Mouse (Mus musculus) testis, adult 2 months (tissue): ENCODE measurements at regions not wholly inside any gene's neighbourhood (a gene's known extent, or its start where the extent isn't known, plus 50 kb on each side); places are given as distances from the start of the nearest gene placed in this dataset.

Source experiments
- H3K27ac ChIP-seq: fragments of 200-500 bp; 2 replicates; pipeline ENCODE4 v1.5.1; 2012; ENCODE audit warnings: low read depth, low read length; ENCODE audit not compliant: control insufficient read depth, insufficient read depth
- H3K27me3 ChIP-seq: fragments of 200-500 bp; 2 replicates; pipeline ENCODE4 v1.6.1; 2012; ENCODE audit warnings: mild to moderate bottlenecking, low read length, moderate library complexity; ENCODE audit not compliant: control insufficient read depth, insufficient read depth
- H3K36me3 ChIP-seq: fragments of 200-500 bp; 2 replicates; pipeline ENCODE4 v1.6.1; 2012; ENCODE audit warnings: mild to moderate bottlenecking, low read length; ENCODE audit not compliant: control insufficient read depth, insufficient read depth
- H3K4me1 ChIP-seq: fragments of 200-500 bp; 2 replicates; pipeline ENCODE4 v1.6.1; 2012; ENCODE audit warnings: low read length; ENCODE audit not compliant: control insufficient read depth, insufficient read depth
- H3K4me3 ChIP-seq: fragments of 200-500 bp; 2 replicates; pipeline ENCODE4 v1.5.1; 2012; ENCODE audit warnings: low read depth, mild to moderate bottlenecking, low read length, moderate library complexity, mixed read lengths; ENCODE audit not compliant: control insufficient read depth
- CTCF ChIP-seq: fragments of 200-500 bp; IDR thresholded peaks from 2 replicates; pipeline ENCODE4 v1.5.1; 2012; ENCODE audit warnings: low read depth, mild to moderate bottlenecking, inconsistent platforms, low read length, moderate library complexity; ENCODE audit not compliant: control insufficient read depth, insufficient read depth, insufficient replicate concordance
- POLR2A ChIP-seq: fragments of 200-500 bp; IDR thresholded peaks from 2 replicates; pipeline ENCODE4 v1.6.1; 2012; ENCODE audit warnings: low read depth, mild to moderate bottlenecking, inconsistent platforms, low read length, moderate library complexity; ENCODE audit not compliant: control insufficient read depth

- Histone ChIP-seq H3K27me3 (no peaks in the 10 kb centered on the region), H3K36me3 (no peaks in the 10 kb centered on the region), H3K4me1 (no peaks in the 10 kb centered on the region), H3K27ac (no peak overlapping the region), H3K4me3 (no peak overlapping the region)
- TF ChIP-seq CTCF (no peak), POLR2A (no peak)
Observed at GRCm38 (mm10) chr13:103386948-103387347, 52.7 kb upstream of the Mast4 start.
